Mouse (Mus musculus): ENCODE results near the gene Sgms1. TPM values are rescaled to one million over a fixed set of nuclear protein-coding genes. Genes with fewer than 3 reads are reported as not detected.

The Sgms1 gene
- total RNA-seq, 2 experiments from 2014 or later: 58.8 to 59.5 TPM

- peak overlapping the region; percentile 70; the same call in 1 of the 2 replicates for H3K27ac ChIP-seq
- no peak for TF ChIP-seq CTCF (IDR thresholded peaks at IDR 0.05)
- intact Hi-C loops (cut with DNase I): no loop called here
- no peak for DNase-seq (ENCODE audit: extremely low spot score in 1 of 2, low spot score in 2 of 2)
- no peak overlapping the region for H3K4me3 ChIP-seq
These were observed 131.4 kb downstream of the Sgms1 start for GRCm38 (mm10) chr19:32258146-32258545.

- no peak overlapping the region for H3K27ac ChIP-seq
- intact Hi-C loops (cut with DNase I): no loop called here
- DNase-seq (ENCODE audit: extremely low spot score in 1 of 2, low spot score in 2 of 2): no peak
- H3K4me3 ChIP-seq: no peak overlapping the region
- TF ChIP-seq CTCF (IDR thresholded peaks at IDR 0.05): no peak
These were observed 131.9 kb downstream of the Sgms1 start for GRCm38 (mm10) chr19:32257616-32258015.

GRCm38 (mm10) chr19:32256706-32257415 lies 132.7 kb downstream of the Sgms1 start:
- Histone ChIP-seq H3K4me3 (no peak overlapping the region), H3K27ac (peak overlapping the region; percentile 80)
- intact Hi-C loops (cut with DNase I): no loop called here
- no peak for TF ChIP-seq CTCF (IDR thresholded peaks at IDR 0.05)
- DNase-seq (ENCODE audit: extremely low spot score in 1 of 2, low spot score in 2 of 2): no peak

GRCm38 (mm10) chr19:32255429-32256185 lies 133.9 kb downstream of the Sgms1 start:
- no peak for TF ChIP-seq CTCF (IDR thresholded peaks at IDR 0.05)
- DNase-seq (ENCODE audit: extremely low spot score in 1 of 2, low spot score in 2 of 2): no peak
- Histone ChIP-seq H3K27ac (peak overlapping the region; percentile 80), H3K4me3 (no peak overlapping the region)
- intact Hi-C loops (cut with DNase I): no loop called here

GRCm38 (mm10) chr19:32254739-32255344 lies 134.7 kb downstream of the Sgms1 start:
- H3K4me3 ChIP-seq: no peak overlapping the region
- intact Hi-C loops (cut with DNase I): no loop called here
- TF ChIP-seq CTCF (IDR thresholded peaks at IDR 0.05): no peak
- DNase-seq (ENCODE audit: extremely low spot score in 1 of 2, low spot score in 2 of 2): no peak
- peak overlapping the region; percentile 80 for H3K27ac ChIP-seq

GRCm38 (mm10) chr19:32254204-32254603 lies 135.3 kb downstream of the Sgms1 start:
- H3K27ac ChIP-seq: peak overlapping the region; percentile 52; the same call in 1 of the 2 replicates
- no peak for DNase-seq (ENCODE audit: extremely low spot score in 1 of 2, low spot score in 2 of 2)
- intact Hi-C loops (cut with DNase I): no loop called here
- H3K4me3 ChIP-seq: no peak overlapping the region
- TF ChIP-seq CTCF (IDR thresholded peaks at IDR 0.05): no peak

- Histone ChIP-seq H3K4me3 (no peak overlapping the region), H3K27ac (peak overlapping the region; percentile 52; the same call in 1 of the 2 replicates)
- intact Hi-C loops (cut with DNase I): no loop called here
- DNase-seq (ENCODE audit: extremely low spot score in 1 of 2, low spot score in 2 of 2): no peak
- no peak for TF ChIP-seq CTCF (IDR thresholded peaks at IDR 0.05)
These were observed 136.5 kb downstream of the Sgms1 start for GRCm38 (mm10) chr19:32252987-32253386.

- intact Hi-C loops (cut with DNase I): no loop called here
- DNase-seq (ENCODE audit: extremely low spot score in 1 of 2, low spot score in 2 of 2): no peak
- H3K27ac ChIP-seq: 0 out of 2 replicates have a peak overlapping the region, but pooled peaks have one; percentile 13
- no peak for TF ChIP-seq CTCF (IDR thresholded peaks at IDR 0.05)
- no peak overlapping the region for H3K4me3 ChIP-seq
These were observed 137.1 kb downstream of the Sgms1 start for GRCm38 (mm10) chr19:32252451-32252850.

- intact Hi-C loops (cut with DNase I): no loop called here
- Histone ChIP-seq H3K4me3 (no peak overlapping the region), H3K27ac (no peak overlapping the region)
- TF ChIP-seq CTCF (IDR thresholded peaks at IDR 0.05): no peak
- DNase-seq (ENCODE audit: extremely low spot score in 1 of 2, low spot score in 2 of 2): no peak
These were observed 140.1 kb downstream of the Sgms1 start for GRCm38 (mm10) chr19:32249181-32250130.

GRCm38 (mm10) chr19:32244881-32245280 lies 144.6 kb downstream of the Sgms1 start:
- Histone ChIP-seq H3K27ac (no peak overlapping the region), H3K4me3 (no peak overlapping the region)
- intact Hi-C loops (cut with DNase I): no loop called here
- DNase-seq (ENCODE audit: extremely low spot score in 1 of 2, low spot score in 2 of 2): no peak
- TF ChIP-seq CTCF (IDR thresholded peaks at IDR 0.05): no peak

GRCm38 (mm10) chr19:32243246-32243645 lies 146.3 kb downstream of the Sgms1 start:
- Histone ChIP-seq H3K27ac (no peak overlapping the region), H3K4me3 (no peak overlapping the region)
- no peak for DNase-seq (ENCODE audit: extremely low spot score in 1 of 2, low spot score in 2 of 2)
- intact Hi-C loops (cut with DNase I): no loop called here
- no peak for TF ChIP-seq CTCF (IDR thresholded peaks at IDR 0.05)

Data from left cerebral cortex, adult 2 months (tissue).